Mouse (Mus musculus): ENCODE data around the gene Trpc7.

Gene Trpc7

DNA sequence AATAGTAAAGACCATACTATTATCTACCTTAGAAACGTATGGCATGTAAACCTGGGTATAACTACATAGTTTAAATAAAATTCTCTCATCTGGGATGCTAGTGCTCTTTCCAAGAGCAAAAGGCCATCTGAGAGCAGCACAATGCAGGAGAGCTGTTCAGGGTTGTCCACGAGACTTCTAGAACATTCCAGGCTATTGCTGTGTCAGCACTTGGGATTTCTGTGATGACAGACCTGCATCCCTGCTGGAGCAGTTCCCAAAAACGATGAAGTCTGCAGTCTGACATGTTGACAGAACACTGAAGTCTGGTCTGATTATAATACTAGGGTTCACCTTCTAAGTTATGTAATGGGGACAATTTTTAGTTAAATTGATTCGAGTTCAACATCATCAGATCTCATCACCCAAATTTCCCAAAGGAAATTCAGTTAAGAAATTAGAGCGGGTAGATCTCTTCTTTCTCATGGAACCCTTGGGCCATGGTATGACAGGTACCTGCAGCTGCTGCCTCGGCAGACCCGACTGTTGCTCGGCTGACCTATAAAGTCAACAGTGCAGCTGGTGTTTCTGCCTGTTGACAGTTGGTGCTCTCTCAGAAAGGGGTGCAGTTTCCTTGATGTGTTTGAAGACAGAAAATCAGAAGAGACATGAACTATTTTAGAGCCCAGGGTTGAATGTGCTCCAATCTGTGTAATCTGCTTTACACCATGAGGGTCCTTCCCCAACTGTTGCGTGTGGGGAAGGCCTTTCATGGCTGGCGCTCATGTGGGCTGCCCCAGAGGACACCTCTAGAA, 148.9 kb downstream of the Trpc7 start:
- peak in 1 of 2 experiments; percentile 41 for DNase-seq

DNA sequence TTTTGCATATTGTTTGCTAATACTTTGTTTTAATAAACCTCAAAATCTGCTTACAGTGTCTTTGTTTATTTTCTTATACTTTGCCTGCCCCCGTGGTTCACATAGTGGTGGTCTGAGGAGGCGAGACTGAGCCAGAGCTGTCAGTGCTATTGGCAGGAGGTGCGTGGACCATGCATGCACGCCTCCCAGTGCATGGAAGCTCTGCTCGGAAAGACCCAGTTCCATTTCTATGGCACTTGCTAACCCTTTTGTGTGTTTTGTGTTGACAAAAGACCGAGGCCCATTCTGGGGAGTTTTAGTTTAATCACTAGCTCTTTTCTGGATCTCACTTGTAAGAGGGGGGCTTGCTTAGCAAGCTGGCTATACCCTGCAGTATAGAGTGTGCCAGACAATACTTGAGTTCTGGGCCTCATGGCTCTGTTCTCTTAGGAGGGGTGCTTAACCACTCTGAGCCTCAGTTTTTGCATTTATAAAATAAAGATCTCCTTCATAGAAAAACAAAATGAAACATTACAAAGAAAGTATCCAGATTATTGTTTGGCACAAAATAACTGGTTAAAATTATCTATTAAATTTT, 153.4 kb downstream of the Trpc7 start:
- DNase-seq: no peak

DNA sequence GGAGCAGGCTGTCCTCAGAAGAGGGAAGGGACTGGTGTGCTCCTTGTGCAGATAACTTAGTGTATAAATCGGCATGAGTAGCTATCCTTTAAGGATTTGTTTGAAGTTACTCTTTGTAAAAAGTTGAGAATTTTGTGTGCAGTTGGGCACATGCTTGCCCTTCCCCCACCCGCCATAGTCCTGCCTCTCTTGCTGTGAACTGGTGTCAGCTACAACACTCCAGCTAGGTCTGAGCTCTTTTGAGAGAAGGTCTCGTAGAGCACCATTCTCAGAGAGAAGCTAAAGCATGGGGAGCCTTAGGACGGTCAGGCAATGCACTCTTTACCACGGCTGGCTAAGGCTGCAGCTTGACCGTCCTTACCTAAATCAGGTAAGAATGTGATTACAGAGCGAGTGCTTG, 154.1 kb downstream of the Trpc7 start:
- no peak for DNase-seq

DNA sequence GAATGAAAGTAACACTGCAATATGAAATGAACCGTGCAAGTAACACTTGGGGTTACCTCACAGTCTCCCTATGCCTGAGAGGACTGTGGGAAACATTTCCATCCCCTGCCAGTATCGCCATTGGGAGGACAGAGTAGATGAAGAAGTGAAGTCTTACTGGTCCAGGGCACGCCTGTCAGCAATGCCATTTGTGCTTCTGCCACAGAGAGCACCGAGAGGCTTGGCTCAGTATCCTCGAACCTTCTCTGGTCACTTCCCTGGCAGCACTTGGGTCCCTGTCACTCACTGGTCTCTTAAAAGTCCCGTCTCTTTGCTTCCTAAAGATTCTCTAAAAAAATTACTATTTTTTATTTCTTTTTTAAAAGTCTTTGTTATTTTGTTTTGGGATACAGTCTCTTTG, 155.3 kb downstream of the Trpc7 start:
- DNase-seq: no peak

DNA sequence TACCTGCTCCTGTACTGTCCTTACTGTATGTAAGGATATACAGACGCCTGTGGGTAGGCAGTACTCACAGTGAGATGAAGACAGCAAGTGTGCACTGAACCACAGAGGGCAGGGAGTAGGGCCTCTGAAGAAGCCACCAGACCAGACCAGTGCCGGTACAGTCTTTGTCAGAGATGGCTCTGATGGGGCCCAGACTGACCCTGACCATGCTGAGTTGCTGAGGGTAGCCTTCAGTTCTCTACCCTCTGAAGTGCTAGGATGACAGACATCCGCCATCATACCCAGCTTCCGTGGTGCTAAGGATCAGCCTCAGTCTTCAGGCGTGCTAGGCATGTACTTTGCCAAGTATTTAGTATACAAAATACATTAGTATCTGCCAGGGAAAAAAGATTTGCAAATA, 156.2 kb downstream of the Trpc7 start:
- no peak for DNase-seq

DNA sequence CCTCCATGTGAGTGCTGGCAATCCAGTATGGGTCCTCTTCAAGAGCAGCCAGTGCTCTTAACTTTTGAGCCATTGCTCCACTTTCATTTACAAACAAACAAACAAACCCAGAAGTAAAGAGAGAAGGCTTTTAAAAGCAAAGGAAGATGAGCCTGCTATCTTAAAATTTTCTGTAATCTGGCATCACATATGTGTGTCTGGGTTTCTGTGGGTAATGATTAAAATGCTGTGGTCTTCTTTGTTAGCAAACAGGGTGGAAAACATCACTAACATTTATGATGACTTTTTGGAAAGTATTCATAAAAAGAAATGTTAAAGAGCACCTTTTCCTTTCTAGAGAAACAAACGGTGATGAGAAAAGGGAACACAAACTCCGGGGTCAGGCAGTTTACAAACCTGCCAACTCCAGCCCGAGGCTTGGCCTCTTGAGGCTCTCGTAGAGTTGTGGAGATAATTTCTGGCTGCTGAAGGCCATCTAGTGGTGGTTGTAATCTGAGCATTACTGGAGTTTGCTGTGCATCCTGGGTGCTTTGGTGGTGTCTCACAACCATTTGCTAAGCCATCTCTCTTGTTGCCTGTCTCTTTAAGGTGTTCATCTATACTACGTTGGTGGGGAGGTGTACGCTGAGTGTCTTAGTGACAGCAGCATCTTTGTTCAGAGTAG, 160.4 kb downstream of the Trpc7 start:
- DNase-seq: no peak

DNA sequence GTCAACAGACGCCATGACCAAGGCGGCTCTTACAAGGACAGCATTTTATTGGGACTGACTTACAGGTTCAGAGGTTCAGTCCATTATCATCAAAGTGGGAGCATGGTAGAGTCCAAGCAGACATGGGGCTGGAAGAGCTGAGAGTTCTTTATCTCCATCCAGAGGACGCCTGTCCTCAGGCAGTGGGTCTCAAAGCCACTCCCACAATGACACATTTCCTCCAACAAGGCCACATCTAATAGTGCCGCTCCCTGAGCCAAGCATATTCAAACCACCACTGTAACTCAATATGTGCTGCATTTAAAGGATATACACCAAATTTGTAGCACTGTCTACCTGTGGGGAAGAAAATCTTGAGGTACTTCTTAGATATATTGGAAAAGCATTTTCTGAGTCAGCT, 161.2 kb downstream of the Trpc7 start:
- DNase-seq: no peak

DNA sequence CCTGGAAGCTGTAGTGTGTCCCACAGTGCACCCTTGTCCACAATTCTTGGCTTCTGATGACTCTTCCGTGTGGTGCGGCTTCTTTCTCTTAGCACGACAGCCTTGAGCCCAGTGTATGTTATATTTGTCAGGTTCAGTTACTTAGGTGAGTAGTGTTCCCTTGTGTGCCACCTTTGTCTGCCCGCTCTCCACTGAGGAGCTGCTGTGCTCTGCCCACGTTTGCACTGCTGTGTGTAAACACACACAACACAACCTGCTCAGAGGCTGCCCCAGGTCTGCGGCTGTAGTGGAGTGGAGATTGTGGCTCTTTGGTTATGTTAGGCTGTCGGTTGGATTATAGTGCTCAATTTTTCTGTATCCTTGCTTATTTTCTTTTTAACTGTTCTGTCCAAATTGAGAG, 166.7 kb downstream of the Trpc7 start:
- DNase-seq: no peak

DNA sequence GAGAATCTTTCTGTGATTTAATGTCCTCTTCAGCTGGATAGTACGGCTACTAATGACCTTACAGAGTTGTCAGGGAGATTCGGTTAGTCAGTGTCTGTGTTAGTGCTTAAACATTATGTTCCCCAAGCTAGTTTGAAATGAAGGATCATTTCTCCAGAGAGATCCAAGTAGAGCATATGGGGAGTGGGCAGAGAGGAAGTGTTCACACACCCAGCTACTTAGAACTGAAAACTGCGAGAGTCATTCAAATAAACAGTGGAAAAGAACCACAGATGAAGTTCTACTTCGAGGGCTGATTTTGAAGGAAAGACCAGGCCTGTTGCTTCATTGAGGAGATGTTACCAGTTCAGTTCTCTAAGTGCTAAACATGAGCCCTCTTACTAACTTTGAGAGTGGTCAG, 169.2 kb downstream of the Trpc7 start:
- no peak for DNase-seq

Measured in thymus, adult 18-20 months (tissue).